Mouse (Mus musculus) kidney, embryonic 16.5 days (tissue): Measurements from ENCODE around the gene Gch1. TPM values are rescaled to one million over a fixed set of nuclear protein-coding genes. Genes with fewer than 3 reads are reported as not detected.

ENCODE experiments used
- ATAC-seq: fragments of 200-750 bp; cut with Nextera tagmentation; 2 replicates; pipeline ENCODE4 v1.8.0; 2017; ENCODE audit warnings: moderate TSS enrichment; ENCODE audit not compliant: low FRiP score, low TSS enrichment
- H3K27ac ChIP-seq: fragments of 300-500 bp; sonication (generic); 2 replicates; pipeline ENCODE4 v1.5.1; 2014; ENCODE audit warnings: low read length
- H3K27me3 ChIP-seq: fragments of 300-500 bp; sonication (generic); 2 replicates; pipeline ENCODE4 v1.6.1; 2014; ENCODE audit warnings: low read length, control low read depth, mixed read lengths; ENCODE audit not compliant: insufficient read depth
- H3K36me3 ChIP-seq: fragments of 300-500 bp; sonication (generic); 2 replicates; pipeline ENCODE4 v1.6.1; 2014; ENCODE audit warnings: low read length, control low read depth, mixed read lengths; ENCODE audit not compliant: insufficient read depth
- H3K4me1 ChIP-seq: fragments of 300-500 bp; sonication (generic); 2 replicates; pipeline ENCODE4 v1.6.1; 2014; ENCODE audit warnings: low read length, control low read depth, mixed read lengths; ENCODE audit not compliant: insufficient read depth
- H3K4me2 ChIP-seq: fragments of 300-500 bp; sonication (generic); replicated peaks from 2 replicates; pipeline ENCODE4 v1.6.1; 2014; ENCODE audit warnings: low read depth, low read length
- H3K4me3 ChIP-seq: fragments of 300-500 bp; sonication (generic); 2 replicates; pipeline ENCODE4 v1.5.1; 2014; ENCODE audit warnings: mild to moderate bottlenecking, low read length
- H3K9ac ChIP-seq: fragments of 300-500 bp; sonication (generic); replicated peaks from 2 replicates; pipeline ENCODE4 v1.6.1; 2014; ENCODE audit warnings: low read length
- H3K9me3 ChIP-seq: fragments of 300-500 bp; sonication (generic); 2 replicates; pipeline ENCODE4 v1.6.1; 2016; ENCODE audit warnings: low read length, control low read depth
- WGBS: fragments of 180-500 bp; shearing (Covaris S2); extraction: QIAGEN DNeasy Blood & Tissue Kit; methylation state at CpG from one replicate; pipeline ENCODE4 v1.1.7; 2014; 5-methylcytosine and 5-hydroxymethylcytosine counted together
- polyA plus RNA-seq: library from polyadenylated mRNA; unstranded; fragments of >200 nt; fragmentation: Nextera tagmentation; extraction: Ambion mirVana; gene quantifications from 2 replicates; pipeline ENCODE4 v1.2.1, GENCODE M21; 2015

Gene Gch1
- polyA plus RNA-seq, 1 experiment from 2014 or later: 1.9 TPM

GRCm38 (mm10) chr14:47170499-47171109 is 18.6 kb downstream of the Gch1 start:
- H3K4me1 ChIP-seq: no peaks in the 10 kb centered on the region
- H3K27me3 ChIP-seq: no peaks in the 10 kb centered on the region
- no peaks in the 10 kb centered on the region for H3K36me3 ChIP-seq
- H3K27ac ChIP-seq: no peak overlapping the region
- no peak for ATAC-seq
- no peaks in the 10 kb centered on the region for H3K9me3 ChIP-seq
- no peak overlapping the region for H3K4me2 ChIP-seq
- no peak overlapping the region for H3K9ac ChIP-seq
- no peak overlapping the region for H3K4me3 ChIP-seq
- 67% methylated on average over 3 of the region's 3 CpGs for WGBS

- Histone ChIP-seq H3K9me3 (no peaks in the 10 kb centered on the region), H3K27ac (no peak overlapping the region), H3K4me1 (no peaks in the 10 kb centered on the region), H3K9ac (no peak overlapping the region), H3K4me3 (no peak overlapping the region), H3K36me3 (no peaks in the 10 kb centered on the region), H3K4me2 (no peak overlapping the region), H3K27me3 (no peaks in the 10 kb centered on the region)
- WGBS: 66% methylated on average over 9 of the region's 9 CpGs
- ATAC-seq: no peak
These were observed 19.4 kb downstream of the Gch1 start for GRCm38 (mm10) chr14:47169677-47170410.

- no peak overlapping the region for H3K4me2 ChIP-seq
- H3K9ac ChIP-seq: no peak overlapping the region
- H3K9me3 ChIP-seq: no peaks in the 10 kb centered on the region
- H3K4me3 ChIP-seq: no peak overlapping the region
- H3K27ac ChIP-seq: no peak overlapping the region
- no peaks in the 10 kb centered on the region for H3K27me3 ChIP-seq
- H3K36me3 ChIP-seq: no peaks in the 10 kb centered on the region
- 87% methylated on average over 5 of the region's 5 CpGs for WGBS
- no peak for ATAC-seq
- no peaks in the 10 kb centered on the region for H3K4me1 ChIP-seq
These were observed 23.5 kb downstream of the Gch1 start for GRCm38 (mm10) chr14:47165741-47166140.

- H3K4me3 ChIP-seq: no peak overlapping the region
- H3K36me3 ChIP-seq: no peaks in the 10 kb centered on the region
- no peak for ATAC-seq
- H3K9me3 ChIP-seq: no peaks in the 10 kb centered on the region
- H3K4me2 ChIP-seq: no peak overlapping the region
- no peaks in the 10 kb centered on the region for H3K4me1 ChIP-seq
- no peak overlapping the region for H3K9ac ChIP-seq
- WGBS: 88% methylated on average over 5 of the region's 5 CpGs
- no peaks in the 10 kb centered on the region for H3K27me3 ChIP-seq
- no peak overlapping the region for H3K27ac ChIP-seq
These were observed 24.1 kb downstream of the Gch1 start for GRCm38 (mm10) chr14:47165117-47165516.

- no peaks in the 10 kb centered on the region for H3K4me1 ChIP-seq
- 67% methylated on average over 4 of the region's 5 CpGs for WGBS
- no peaks in the 10 kb centered on the region for H3K9me3 ChIP-seq
- no peaks in the 10 kb centered on the region for H3K27me3 ChIP-seq
- H3K36me3 ChIP-seq: no peaks in the 10 kb centered on the region
- ATAC-seq: no peak
- H3K4me2 ChIP-seq: no peak overlapping the region
- H3K9ac ChIP-seq: no peak overlapping the region
- no peak overlapping the region for H3K4me3 ChIP-seq
- no peak overlapping the region for H3K27ac ChIP-seq
These were observed 27.2 kb downstream of the Gch1 start for GRCm38 (mm10) chr14:47161921-47162427.

GRCm38 (mm10) chr14:47160051-47160640 is 29.1 kb downstream of the Gch1 start:
- no peak overlapping the region for H3K27ac ChIP-seq
- ATAC-seq: no peak
- H3K4me1 ChIP-seq: no peaks in the 10 kb centered on the region
- H3K4me3 ChIP-seq: no peak overlapping the region
- H3K36me3 ChIP-seq: no peaks in the 10 kb centered on the region
- H3K9me3 ChIP-seq: no peaks in the 10 kb centered on the region
- H3K9ac ChIP-seq: no peak overlapping the region
- 70% methylated on average over 2 of the region's 2 CpGs for WGBS
- H3K27me3 ChIP-seq: no peaks in the 10 kb centered on the region
- H3K4me2 ChIP-seq: no peak overlapping the region

- Histone ChIP-seq H3K27me3 (no peaks in the 10 kb centered on the region), H3K4me1 (no peaks in the 10 kb centered on the region), H3K4me3 (no peak overlapping the region), H3K27ac (no peak overlapping the region), H3K4me2 (no peak overlapping the region), H3K9ac (no peak overlapping the region), H3K9me3 (no peaks in the 10 kb centered on the region), H3K36me3 (no peaks in the 10 kb centered on the region)
- ATAC-seq: no peak
- WGBS: 94% methylated on average over 3 of the region's 3 CpGs
These were observed 34.9 kb downstream of the Gch1 start for GRCm38 (mm10) chr14:47154303-47154702.

- ATAC-seq: no peak
- 85% methylated on average over 6 of the region's 6 CpGs for WGBS
These were observed 37.9 kb downstream of the Gch1 start for GRCm38 (mm10) chr14:47151306-47151705.

GRCm38 (mm10) chr14:47144326-47144725 is 44.9 kb downstream of the Gch1 start:
- Histone ChIP-seq H3K4me2 (no peak overlapping the region), H3K27me3 (no peaks in the 10 kb centered on the region), H3K27ac (no peak overlapping the region), H3K9me3 (no peaks in the 10 kb centered on the region), H3K9ac (no peak overlapping the region), H3K4me1 (no peaks in the 10 kb centered on the region), H3K4me3 (no peak overlapping the region), H3K36me3 (no peaks in the 10 kb centered on the region)
- 96% methylated on average over 5 of the region's 5 CpGs for WGBS
- no peak for ATAC-seq

More at GRCm38 (mm10) chr14:47151306-47151705, 37.9 kb downstream of the Gch1 start:
- H3K9me3 ChIP-seq: no peaks in the 10 kb centered on the region
- no peaks in the 10 kb centered on the region for H3K36me3 ChIP-seq
- no peak overlapping the region for H3K4me3 ChIP-seq
- H3K4me1 ChIP-seq: no peaks in the 10 kb centered on the region
- H3K9ac ChIP-seq: no peak overlapping the region
- H3K4me2 ChIP-seq: no peak overlapping the region
- H3K27me3 ChIP-seq: no peaks in the 10 kb centered on the region
- no peak overlapping the region for H3K27ac ChIP-seq

GRCm38 (mm10) chr14:47138853-47139252 is 50.4 kb downstream of the Gch1 start:
- 78% methylated on average over 3 of the region's 3 CpGs for WGBS
- H3K27me3 ChIP-seq: no peaks in the 10 kb centered on the region
- H3K36me3 ChIP-seq: no peaks in the 10 kb centered on the region
- H3K4me3 ChIP-seq: no peak overlapping the region
- no peak overlapping the region for H3K4me2 ChIP-seq
- ATAC-seq: no peak
- H3K27ac ChIP-seq: no peak overlapping the region
- no peaks in the 10 kb centered on the region for H3K4me1 ChIP-seq
- H3K9ac ChIP-seq: no peak overlapping the region
- no peaks in the 10 kb centered on the region for H3K9me3 ChIP-seq
